9 mouse cellular contexts compared by ENCODE assay signal in the genomic region with DNA sequence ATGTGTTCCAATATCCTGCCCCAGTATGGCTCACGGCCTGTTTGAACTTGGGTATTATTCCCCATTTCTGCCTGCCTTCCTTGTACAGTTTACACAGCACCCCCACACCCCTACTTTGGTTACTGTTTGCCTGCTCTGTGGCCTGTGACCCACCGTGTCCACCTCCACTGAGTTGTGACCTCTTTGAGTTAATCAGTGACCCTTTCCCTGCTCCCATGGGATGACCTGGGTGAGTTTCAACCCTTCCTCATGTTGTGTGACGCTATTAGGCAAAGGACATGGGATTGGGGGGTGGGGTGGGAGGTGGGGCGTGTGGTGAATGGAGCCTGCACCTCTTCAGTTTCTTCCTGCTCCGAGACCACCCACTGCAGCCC. TPM values are rescaled to one million over a fixed set of nuclear protein-coding genes. Genes with fewer than 3 reads are reported as not detected.
A peak's percentile ranks its signal among the peaks of the same experiment; 100 is the strongest.
DNase-seq lines count a peak whose midpoint lies in the region; ATAC-seq and TF ChIP-seq lines count a peak whose summit lies in the region.
"Had no signal": no experiment of that assay in that cellular context is flagged by ENCODE, and none has a peak within 500 bp of the region (broad histone marks: within the 10 kb centered on the region; RNA-seq: fewer than 3 reads in every experiment).

No protein-coding gene starts in this region.

- H3K9ac ChIP-seq in embryonic facial prominence, embryonic 13.5 days, result peak overlapping the region; percentile 81; the same call in 1 of the 2 replicates
- peak overlapping the region; percentile 77 for H3K9ac ChIP-seq in liver, postnatal 0 days (replicated peaks)

- peaks cover 45% of the 10 kb centered on the region for H3K4me1 ChIP-seq in erythroblast, embryonic 14.5 days (ENCODE audit: control insufficient read depth)
- H3K4me1 ChIP-seq in embryonic facial prominence, embryonic 13.5 days, result peaks cover 20% of the 10 kb centered on the region
- peaks cover 21% of the 10 kb centered on the region for H3K4me1 ChIP-seq in liver, postnatal 0 days (ENCODE audit: insufficient read depth)

- no peaks in the 10 kb centered on the region for H3K27me3 ChIP-seq in erythroblast, embryonic 14.5 days (ENCODE audit: control insufficient read depth)
- no peaks in the 10 kb centered on the region for H3K27me3 ChIP-seq in embryonic facial prominence, embryonic 13.5 days
- no peaks in the 10 kb centered on the region for H3K27me3 ChIP-seq in liver, postnatal 0 days (ENCODE audit: insufficient read depth, low read length)

- WGBS in embryonic facial prominence, embryonic 13.5 days, result 56% methylated on average over 5 of the region's 5 CpGs
- WGBS in liver, postnatal 0 days (ENCODE audit: insufficient replicate concordance), result 47% methylated on average over 5 of the region's 5 CpGs

- H3K4me3 ChIP-seq in erythroblast, embryonic 14.5 days (replicated peaks), result peak overlapping the region; percentile 71
- peak overlapping the region; percentile 76 for H3K4me3 ChIP-seq in embryonic facial prominence, embryonic 13.5 days
- peak overlapping the region; percentile 78 for H3K4me3 ChIP-seq in liver, postnatal 0 days (ENCODE audit: low read depth, low read length)

- H3K9me3 ChIP-seq in erythroblast, embryonic 14.5 days (ENCODE audit: control insufficient read depth, low read length), result no peaks in the 10 kb centered on the region
- no peaks in the 10 kb centered on the region for H3K9me3 ChIP-seq in embryonic facial prominence, embryonic 13.5 days
- H3K9me3 ChIP-seq in liver, postnatal 0 days (ENCODE audit: low read length), result no peaks in the 10 kb centered on the region

- DNase-seq in kidney, adult 9 months, result peak; percentile 94
- DNase-seq in liver, postnatal 0 days, result peak; percentile 51
- no peak for DNase-seq in Muller cell, postnatal 12 days (ENCODE audit: inconsistent ontology term)
- DNase-seq in gastrocnemius, postnatal 10 days, result no peak
- DNase-seq in cerebellum, postnatal 36 days, result no peak

- H3K27ac ChIP-seq in embryonic facial prominence, embryonic 13.5 days, result peak overlapping the region; percentile 16; the same call in 1 of the 2 replicates
- H3K27ac ChIP-seq in liver, postnatal 0 days (ENCODE audit: low read depth), result peak overlapping the region; percentile 98

- no peak for ATAC-seq in erythroblast, adult 5-6 weeks (replicated peaks; ENCODE audit: low FRiP score, poor library complexity, severe bottlenecking)
- ATAC-seq in embryonic facial prominence, embryonic 13.5 days (ENCODE audit: insufficient number of reproducible peaks, insufficient read depth, low FRiP score, low TSS enrichment, low read depth), result no peak
- ATAC-seq in liver, postnatal 0 days, result peak; percentile 61

- TF ChIP-seq CTCF in liver, postnatal 0 days (IDR thresholded peaks at IDR 0.05; ENCODE audit: low read depth), result no peak

- no peak; the same call in 1 of the 2 replicates for TF ChIP-seq EP300 in liver, postnatal 0 days (IDR thresholded peaks at IDR 0.05; ENCODE audit: low read depth)

- H3K36me3 ChIP-seq in erythroblast, embryonic 14.5 days (ENCODE audit: control insufficient read depth), result peaks cover 2% of the 10 kb centered on the region; the same call in 1 of the 2 replicates
- peaks cover 3% of the 10 kb centered on the region; the same call in 1 of the 2 replicates for H3K36me3 ChIP-seq in embryonic facial prominence, embryonic 13.5 days
- no peaks in the 10 kb centered on the region for H3K36me3 ChIP-seq in liver, postnatal 0 days (replicated peaks; ENCODE audit: insufficient read depth, low read length)

- H3K4me2 ChIP-seq in embryonic facial prominence, embryonic 13.5 days, result peak overlapping the region; percentile 85
- peak overlapping the region; percentile 98 for H3K4me2 ChIP-seq in liver, postnatal 0 days (ENCODE audit: low read depth, low read length)

RNA-seq across cellular contexts. Expression of gene Aldh4a1, which starts 1.4 kb away (rescaled TPM):
- 0.75 and 0.77 TPM in 2 replicates for polyA plus RNA-seq in erythroblast, embryonic 14.5 days (2012)
- 1.3 TPM in 2 replicates for total RNA-seq in erythroblast, adult 5-6 weeks (2015; ENCODE audit: low replicate concordance)
- 2.0 and 3.8 TPM in 2 replicates for total RNA-seq in erythroblast, adult 5-6 weeks (2017; ENCODE audit: low replicate concordance)
- polyA plus RNA-seq in embryonic facial prominence, embryonic 13.5 days (2015; fragmentation: Nextera tagmentation; extraction: Ambion mirVana), result 29.5 and 29.6 TPM in 2 replicates
- 81.2 and 86.3 TPM in 2 replicates for polyA plus RNA-seq in liver, postnatal 0 days (2015; fragmentation: Nextera tagmentation; extraction: Ambion mirVana)
- total RNA-seq in gastrocnemius, postnatal 10 days (2021), result 10 to 100 TPM; 30.3 to 39.8 TPM

RNA-seq across cellular contexts. Expression of gene Gm21969, which starts 21.1 kb away (rescaled TPM):
- polyA plus RNA-seq in erythroblast, embryonic 14.5 days (2012), result 0.01 and 0.14 TPM in 2 replicates
- total RNA-seq in erythroblast, adult 5-6 weeks (2015; ENCODE audit: low replicate concordance), result not detected in 2 replicates
- 0.60 TPM in 1 of 2 replicates, not detected in the other for total RNA-seq in erythroblast, adult 5-6 weeks (2017; ENCODE audit: low replicate concordance)
- not detected in 2 replicates for polyA plus RNA-seq in embryonic facial prominence, embryonic 13.5 days (2015; fragmentation: Nextera tagmentation; extraction: Ambion mirVana)
- 0.04 TPM in 1 of 2 replicates, not detected in the other for polyA plus RNA-seq in liver, postnatal 0 days (2015; fragmentation: Nextera tagmentation; extraction: Ambion mirVana)
- not detected for total RNA-seq in gastrocnemius, postnatal 10 days (2021)
- total RNA-seq: adrenal gland, postnatal 25 days had no signal

RNA-seq across cellular contexts. Expression of gene Tas1r2, which starts 29.2 kb away (rescaled TPM):
- polyA plus RNA-seq in erythroblast, embryonic 14.5 days (2012), result not detected in 2 replicates
- not detected in 2 replicates for total RNA-seq in erythroblast, adult 5-6 weeks (2015; ENCODE audit: low replicate concordance)
- total RNA-seq in erythroblast, adult 5-6 weeks (2017; ENCODE audit: low replicate concordance), result not detected in 2 replicates
- not detected in 2 replicates for polyA plus RNA-seq in embryonic facial prominence, embryonic 13.5 days (2015; fragmentation: Nextera tagmentation; extraction: Ambion mirVana)
- not detected in 2 replicates for polyA plus RNA-seq in liver, postnatal 0 days (2015; fragmentation: Nextera tagmentation; extraction: Ambion mirVana)
- not detected for total RNA-seq in gastrocnemius, postnatal 10 days (2021)
- total RNA-seq: adrenal gland, postnatal 25 days had no signal

Comparison
In these comparisons a context has a peak if more than half of its experiments do, and no peak if none do; other contexts are left out.
1. DNase-seq: peak in kidney, adult 9 months (single experiment) and liver, postnatal 0 days (single experiment); none in Muller cell, postnatal 12 days (single experiment), gastrocnemius, postnatal 10 days (single experiment) and cerebellum, postnatal 36 days (0 of 2).
2. RNA of gene Aldh4a1, which starts 1.4 kb away (polyA plus RNA-seq): 81.2 to 86.3 TPM in liver, postnatal 0 days and 29.5 to 29.6 TPM in embryonic facial prominence, embryonic 13.5 days; 0.75 to 0.77 TPM in erythroblast, embryonic 14.5 days; every median in the first group is over 10 times any median in the second.
3. Peak in every context shown above with its lines, with median percentiles within 50 percentile points of each other: H3K4me3 ChIP-seq.